Mouse (Mus musculus) adipocyte (in vitro differentiated cells): ENCODE data around the gene Shc3.

Source experiments
- DNase-seq: peaks from one replicate; pipeline ENCODE4 v3.0.0-alpha.2; 2016; ENCODE audit warnings: low spot score

The Shc3 gene

GRCm38 (mm10) chr13:51568501-51568901 is 718 bp downstream of the Shc3 start:
- no peak for DNase-seq

- no peak for DNase-seq
Measured at GRCm38 (mm10) chr13:51567411-51567851, 1.8 kb downstream of the Shc3 start.

GRCm38 (mm10) chr13:51567078-51567395 is 2.2 kb downstream of the Shc3 start:
- no peak for DNase-seq

- DNase-seq = no peak
Measured at GRCm38 (mm10) chr13:51566371-51567077, 2.7 kb downstream of the Shc3 start.

GRCm38 (mm10) chr13:51564741-51565140 is 4.5 kb downstream of the Shc3 start:
- no peak for DNase-seq

- peak; percentile 2 for DNase-seq
Measured at GRCm38 (mm10) chr13:51553343-51553742, 15.9 kb downstream of the Shc3 start.

GRCm38 (mm10) chr13:51552233-51552632 is 17.0 kb downstream of the Shc3 start:
- DNase-seq = no peak

GRCm38 (mm10) chr13:51551824-51552223 is 17.4 kb downstream of the Shc3 start:
- no peak for DNase-seq

GRCm38 (mm10) chr13:51539816-51540215 is 29.4 kb downstream of the Shc3 start:
- DNase-seq = no peak

- DNase-seq = no peak
Measured at GRCm38 (mm10) chr13:51535326-51535725, 33.9 kb downstream of the Shc3 start.

- peak; percentile 28 for DNase-seq
Measured at GRCm38 (mm10) chr13:51526480-51526879, 42.7 kb downstream of the Shc3 start.

- DNase-seq = no peak
Measured at GRCm38 (mm10) chr13:51524316-51524715, 44.9 kb downstream of the Shc3 start.

- no peak for DNase-seq
Measured at GRCm38 (mm10) chr13:51523311-51523710, 45.9 kb downstream of the Shc3 start.

GRCm38 (mm10) chr13:51518880-51519279 is 50.3 kb downstream of the Shc3 start:
- no peak for DNase-seq

- no peak for DNase-seq
Measured at GRCm38 (mm10) chr13:51517943-51518342, 51.3 kb downstream of the Shc3 start.

- no peak for DNase-seq
Measured at GRCm38 (mm10) chr13:51508836-51509235, 60.4 kb downstream of the Shc3 start.

GRCm38 (mm10) chr13:51505711-51506110 is 63.5 kb downstream of the Shc3 start:
- DNase-seq = no peak

- DNase-seq = no peak
Measured at GRCm38 (mm10) chr13:51499769-51500168, 69.5 kb downstream of the Shc3 start.

- no peak for DNase-seq
Measured at GRCm38 (mm10) chr13:51493676-51494075, 75.5 kb downstream of the Shc3 start.

GRCm38 (mm10) chr13:51491649-51492435 is 77.4 kb downstream of the Shc3 start:
- no peak for DNase-seq

- no peak for DNase-seq
Measured at GRCm38 (mm10) chr13:51490195-51490594, 79.0 kb downstream of the Shc3 start.

- DNase-seq = no peak
Measured at GRCm38 (mm10) chr13:51488945-51489344, 80.3 kb downstream of the Shc3 start.

- no peak for DNase-seq
Measured at GRCm38 (mm10) chr13:51485291-51485690, 83.9 kb downstream of the Shc3 start.

GRCm38 (mm10) chr13:51482786-51483185 is 86.4 kb downstream of the Shc3 start:
- no peak for DNase-seq
